Mouse (Mus musculus): ENCODE measurements around the gene Tec. TPM values are rescaled to one million over a fixed set of nuclear protein-coding genes. Genes with fewer than 3 reads are reported as not detected.

The Tec gene
- polyA plus RNA-seq, 1 experiment from 2014 or later: 12.1 TPM

DNA sequence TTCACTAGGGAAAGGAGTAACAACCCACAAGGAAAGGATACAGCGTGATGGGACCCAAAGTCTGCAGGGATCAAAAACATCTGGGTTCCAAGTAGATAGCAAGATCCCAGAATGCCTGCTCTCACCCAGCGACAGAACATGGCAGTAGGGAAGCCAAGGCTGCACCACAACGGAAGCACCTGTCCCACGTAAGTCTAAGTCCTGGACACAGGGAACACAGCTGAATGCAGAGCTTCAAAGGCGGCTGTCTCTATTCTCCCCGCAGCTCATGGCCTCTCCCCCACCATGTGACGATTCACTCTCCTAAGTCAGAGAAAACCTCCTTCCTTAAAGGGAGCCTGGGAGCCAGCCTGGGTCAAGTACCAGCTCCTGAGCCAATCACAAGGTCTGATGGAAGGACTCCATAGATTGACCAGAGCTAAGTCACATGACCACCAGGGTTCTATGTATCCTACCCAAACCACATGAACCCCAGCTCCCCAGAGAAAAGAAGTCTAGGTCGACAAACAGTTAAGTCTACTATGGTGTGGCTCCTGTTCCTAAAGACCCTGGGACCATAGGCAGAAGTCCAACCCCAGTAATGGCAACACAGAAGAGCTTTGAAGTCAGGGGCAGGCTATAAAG lies 11.9 kb downstream of the Tec start:
- Histone ChIP-seq H3K9me3 (ENCODE audit: low read length) (peaks cover 6% of the 10 kb centered on the region; the same call in 1 of the 2 replicates), H3K4me2 (replicated peaks; ENCODE audit: low read depth, low read length) (no peak overlapping the region), H3K36me3 (ENCODE audit: insufficient read depth, low read length) (no peaks in the 10 kb centered on the region), H3K9ac (replicated peaks; ENCODE audit: low read length) (no peak overlapping the region), H3K4me1 (ENCODE audit: insufficient read depth, low read length) (peaks cover 17% of the 10 kb centered on the region), H3K27ac (ENCODE audit: low read length) (0 out of 2 replicates have a peak overlapping the region, but pooled peaks have one; percentile 32), H3K4me3 (ENCODE audit: low read length) (no peak overlapping the region), H3K27me3 (ENCODE audit: insufficient read depth, low read length) (no peaks in the 10 kb centered on the region)
- WGBS: 76% methylated on average over 8 of the region's 8 CpGs
- ATAC-seq (ENCODE audit: low FRiP score, low TSS enrichment): peak; percentile 5; the same call in 1 of the 2 replicates

DNA sequence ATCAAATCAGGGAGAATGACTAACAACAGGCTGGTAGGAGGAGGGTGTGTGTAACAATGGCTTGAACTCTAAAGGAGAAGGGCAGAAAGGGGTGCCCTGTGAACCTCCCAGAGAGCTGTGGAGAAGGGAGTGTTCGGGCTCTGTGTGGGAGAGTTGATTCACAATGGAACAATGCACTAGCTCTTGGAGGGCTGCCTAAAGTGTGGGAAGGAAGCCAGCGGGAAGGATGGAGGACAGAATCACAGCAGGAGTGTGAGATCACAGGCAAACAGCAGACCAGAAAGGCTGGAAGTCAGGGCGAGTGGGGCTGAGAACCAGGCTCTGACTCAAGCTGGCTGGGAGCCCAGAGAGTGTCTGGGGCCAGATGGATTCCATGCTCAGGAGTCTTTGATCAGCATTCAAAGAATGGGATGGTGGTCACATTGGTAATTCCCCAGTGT lies 12.6 kb downstream of the Tec start:
- Histone ChIP-seq H3K27ac (ENCODE audit: low read length) (peak overlapping the region; percentile 78; the same call in 1 of the 2 replicates), H3K36me3 (ENCODE audit: insufficient read depth, low read length) (no peaks in the 10 kb centered on the region), H3K4me2 (replicated peaks; ENCODE audit: low read depth, low read length) (no peak overlapping the region), H3K4me3 (ENCODE audit: low read length) (no peak overlapping the region), H3K4me1 (ENCODE audit: insufficient read depth, low read length) (peaks cover 22% of the 10 kb centered on the region), H3K27me3 (ENCODE audit: insufficient read depth, low read length) (no peaks in the 10 kb centered on the region), H3K9me3 (ENCODE audit: low read length) (peaks cover 6% of the 10 kb centered on the region; the same call in 1 of the 2 replicates), H3K9ac (replicated peaks; ENCODE audit: low read length) (no peak overlapping the region)
- ATAC-seq (ENCODE audit: low FRiP score, low TSS enrichment): peak; percentile 88
- WGBS: 22% methylated on average over 3 of the region's 3 CpGs

DNA sequence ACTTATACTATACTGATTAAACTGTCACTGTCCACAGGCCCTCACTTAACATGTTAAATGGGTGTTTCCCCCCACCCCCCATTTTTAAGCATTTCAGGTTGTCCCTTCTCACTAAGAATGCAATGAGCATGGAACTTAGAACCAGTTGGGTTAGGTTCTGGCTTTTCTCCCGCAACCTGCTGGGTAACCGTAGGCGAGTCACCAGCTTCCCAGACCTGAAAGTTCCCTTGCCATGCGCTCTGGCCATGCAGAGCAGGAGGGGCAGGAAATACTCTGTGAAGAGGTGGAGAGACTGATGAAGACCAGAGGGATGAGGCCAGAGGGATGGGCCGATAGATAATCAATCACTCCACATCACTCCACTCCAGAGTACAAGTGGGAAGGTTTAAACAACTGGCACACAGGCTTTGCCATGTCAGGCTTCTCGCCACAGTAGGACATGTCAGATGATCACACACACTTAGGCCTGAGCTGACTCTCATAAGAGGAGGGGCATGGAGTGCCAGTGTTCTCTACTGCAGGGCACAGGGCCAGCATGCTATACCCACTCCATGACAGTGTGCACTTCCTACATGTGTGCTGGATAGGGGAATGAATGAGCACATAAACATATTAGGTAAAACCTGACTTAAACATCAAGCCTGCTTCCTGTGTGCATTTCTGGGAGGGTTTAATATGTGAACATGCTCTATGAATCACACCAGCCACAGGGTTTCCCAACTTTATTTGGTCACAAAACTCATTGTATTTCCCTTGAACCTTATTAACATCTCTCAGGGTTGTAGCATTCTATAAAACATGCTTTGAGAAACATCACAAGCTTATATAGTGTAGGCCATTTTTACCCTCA lies 13.9 kb downstream of the Tec start:
- Histone ChIP-seq H3K27ac (ENCODE audit: low read length) (no peak overlapping the region), H3K27me3 (ENCODE audit: insufficient read depth, low read length) (no peaks in the 10 kb centered on the region), H3K4me1 (ENCODE audit: insufficient read depth, low read length) (peaks cover 22% of the 10 kb centered on the region), H3K36me3 (ENCODE audit: insufficient read depth, low read length) (no peaks in the 10 kb centered on the region), H3K9ac (replicated peaks; ENCODE audit: low read length) (no peak overlapping the region), H3K9me3 (ENCODE audit: low read length) (peaks cover under 1% of the 10 kb centered on the region; the same call in 1 of the 2 replicates), H3K4me2 (replicated peaks; ENCODE audit: low read depth, low read length) (no peak overlapping the region), H3K4me3 (ENCODE audit: low read length) (no peak overlapping the region)
- WGBS: 83% methylated on average over 6 of the region's 6 CpGs
- no peak for ATAC-seq (ENCODE audit: low FRiP score, low TSS enrichment)

DNA sequence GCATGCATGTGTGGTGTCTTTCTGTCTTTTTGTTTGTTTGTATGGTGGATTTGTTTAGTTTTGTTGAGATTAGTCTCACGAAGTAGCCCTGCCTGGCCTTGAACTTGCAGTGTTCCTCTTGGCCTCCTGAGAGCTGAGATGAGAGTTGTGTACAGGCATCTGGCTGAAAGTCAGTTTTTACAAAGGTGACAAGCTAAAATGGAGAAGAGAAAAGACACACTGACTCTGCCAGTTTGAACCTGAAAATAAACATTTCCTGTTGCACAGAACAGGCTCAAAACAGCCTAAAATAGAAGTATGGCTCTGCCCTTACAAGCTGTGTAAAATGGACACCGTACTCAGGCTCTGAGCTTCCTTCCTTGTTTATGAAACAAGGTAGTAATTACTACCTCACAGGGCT lies 14.9 kb downstream of the Tec start:
- no peak for ATAC-seq (ENCODE audit: low FRiP score, low TSS enrichment)
- Histone ChIP-seq H3K9ac (replicated peaks; ENCODE audit: low read length) (no peak overlapping the region), H3K36me3 (ENCODE audit: insufficient read depth, low read length) (no peaks in the 10 kb centered on the region), H3K4me3 (ENCODE audit: low read length) (no peak overlapping the region), H3K9me3 (ENCODE audit: low read length) (no peaks in the 10 kb centered on the region), H3K27me3 (ENCODE audit: insufficient read depth, low read length) (no peaks in the 10 kb centered on the region), H3K27ac (ENCODE audit: low read length) (no peak overlapping the region), H3K4me1 (ENCODE audit: insufficient read depth, low read length) (peaks cover 22% of the 10 kb centered on the region), H3K4me2 (replicated peaks; ENCODE audit: low read depth, low read length) (no peak overlapping the region)
- WGBS: 64% methylated on average over 2 of the region's 2 CpGs

DNA sequence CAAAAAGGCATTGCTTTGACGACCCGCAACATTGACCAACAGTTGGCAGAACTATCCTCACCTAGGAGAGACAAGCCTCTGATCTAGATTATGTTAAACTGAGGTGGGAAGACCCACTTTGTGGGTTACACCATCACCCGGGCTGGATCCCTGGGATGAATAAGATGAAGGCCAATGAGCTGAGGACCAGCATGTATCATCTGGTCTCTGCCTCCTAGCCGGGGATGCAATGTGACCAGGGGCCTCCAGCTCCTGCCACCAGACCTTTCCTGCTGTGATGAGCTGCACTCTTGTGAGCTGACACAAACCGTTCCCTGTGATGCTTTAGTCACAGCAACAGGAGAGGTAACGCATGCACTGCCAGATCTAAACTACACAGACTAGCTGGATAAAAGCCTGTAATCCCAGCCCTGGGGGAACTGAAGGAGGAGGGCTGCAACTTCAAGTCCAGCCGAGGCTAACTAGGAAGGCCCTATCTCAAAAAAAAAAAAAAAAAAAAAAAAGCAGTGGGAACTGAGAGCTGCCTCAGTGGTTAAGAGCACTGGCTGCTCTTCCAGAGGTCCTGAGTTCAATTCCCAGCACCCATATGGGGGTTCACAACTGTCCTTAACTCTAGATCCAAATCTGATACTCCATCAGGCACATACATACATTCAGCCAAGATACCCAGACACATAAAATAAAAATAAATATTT lies 15.8 kb downstream of the Tec start:
- H3K36me3 ChIP-seq (ENCODE audit: insufficient read depth, low read length): no peaks in the 10 kb centered on the region
- no peak overlapping the region for H3K4me2 ChIP-seq (replicated peaks; ENCODE audit: low read depth, low read length)
- H3K9ac ChIP-seq (replicated peaks; ENCODE audit: low read length): no peak overlapping the region
- ATAC-seq (ENCODE audit: low FRiP score, low TSS enrichment): no peak
- no peaks in the 10 kb centered on the region for H3K9me3 ChIP-seq (ENCODE audit: low read length)
- no peak overlapping the region for H3K27ac ChIP-seq (ENCODE audit: low read length)
- WGBS: 87% methylated on average over 7 of the region's 7 CpGs
- no peaks in the 10 kb centered on the region for H3K27me3 ChIP-seq (ENCODE audit: insufficient read depth, low read length)
- no peak overlapping the region for H3K4me3 ChIP-seq (ENCODE audit: low read length)
- H3K4me1 ChIP-seq (ENCODE audit: insufficient read depth, low read length): peaks cover 22% of the 10 kb centered on the region

DNA sequence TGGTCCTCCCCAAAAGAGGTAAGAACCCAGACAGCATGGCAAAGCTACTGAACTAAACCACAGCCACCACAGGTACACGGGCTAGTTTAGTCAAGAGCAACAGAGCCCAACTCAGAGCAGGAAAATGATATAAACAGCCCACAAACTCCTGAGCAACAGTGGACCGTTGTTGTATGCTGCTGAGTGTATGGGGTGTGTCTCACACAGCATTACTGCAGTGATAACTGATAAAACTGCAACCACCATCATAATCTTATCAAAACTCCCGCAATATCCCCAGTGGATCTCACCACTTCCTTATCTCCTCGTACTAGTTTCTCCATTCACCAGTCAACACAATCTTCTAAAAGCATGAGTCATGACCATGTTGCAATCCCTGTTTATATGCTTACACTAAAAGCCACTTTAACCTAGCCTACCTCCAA lies 16.6 kb downstream of the Tec start:
- no peak overlapping the region for H3K4me3 ChIP-seq (ENCODE audit: low read length)
- WGBS: 85% methylated on average over 4 of the region's 4 CpGs
- H3K4me2 ChIP-seq (replicated peaks; ENCODE audit: low read depth, low read length): no peak overlapping the region
- H3K9me3 ChIP-seq (ENCODE audit: low read length): no peaks in the 10 kb centered on the region
- no peaks in the 10 kb centered on the region for H3K36me3 ChIP-seq (ENCODE audit: insufficient read depth, low read length)
- ATAC-seq (ENCODE audit: low FRiP score, low TSS enrichment): no peak
- H3K9ac ChIP-seq (replicated peaks; ENCODE audit: low read length): no peak overlapping the region
- H3K4me1 ChIP-seq (ENCODE audit: insufficient read depth, low read length): peaks cover 22% of the 10 kb centered on the region
- no peaks in the 10 kb centered on the region for H3K27me3 ChIP-seq (ENCODE audit: insufficient read depth, low read length)
- no peak overlapping the region for H3K27ac ChIP-seq (ENCODE audit: low read length)

DNA sequence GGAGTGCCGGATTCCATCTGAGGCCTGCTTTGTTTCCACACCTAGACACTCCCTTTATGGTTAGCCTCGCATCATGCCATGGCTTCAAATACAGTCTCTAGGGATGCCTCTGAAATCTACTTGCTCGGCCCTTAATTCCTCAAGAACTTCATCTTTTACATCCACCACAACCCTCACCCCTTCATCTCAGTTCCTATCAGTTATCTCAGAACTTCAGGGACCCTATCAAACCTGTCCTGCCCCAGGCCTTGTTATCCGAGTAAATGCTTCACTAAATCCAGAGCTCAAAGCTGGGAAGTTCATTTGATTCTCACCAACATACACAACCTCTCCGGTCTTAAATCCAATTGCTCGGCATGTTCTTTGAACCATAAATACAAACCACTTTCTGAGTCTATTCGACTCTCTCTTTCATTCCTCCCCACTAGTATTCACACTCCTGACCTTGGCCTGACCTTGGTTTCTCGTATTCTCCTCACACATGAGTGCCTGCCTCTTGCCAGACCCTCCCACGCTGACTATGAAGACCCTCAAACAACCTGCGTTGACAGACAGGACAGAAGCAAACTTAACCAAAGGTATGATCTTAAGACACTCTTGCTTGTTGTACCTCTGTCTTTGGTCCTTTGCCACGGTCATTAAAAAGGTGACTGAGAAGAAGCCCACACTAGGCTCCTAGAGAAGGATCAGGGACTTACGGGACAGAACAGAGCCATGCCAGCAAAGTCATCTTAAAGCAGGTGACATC lies 17.2 kb downstream of the Tec start:
- H3K36me3 ChIP-seq (ENCODE audit: insufficient read depth, low read length): no peaks in the 10 kb centered on the region
- H3K27ac ChIP-seq (ENCODE audit: low read length): no peak overlapping the region
- H3K9ac ChIP-seq (replicated peaks; ENCODE audit: low read length): no peak overlapping the region
- WGBS: 60% methylated on average over 12 of the region's 12 CpGs
- no peak overlapping the region for H3K4me2 ChIP-seq (replicated peaks; ENCODE audit: low read depth, low read length)
- ATAC-seq (ENCODE audit: low FRiP score, low TSS enrichment): no peak
- no peaks in the 10 kb centered on the region for H3K9me3 ChIP-seq (ENCODE audit: low read length)
- H3K4me3 ChIP-seq (ENCODE audit: low read length): no peak overlapping the region
- no peaks in the 10 kb centered on the region for H3K27me3 ChIP-seq (ENCODE audit: insufficient read depth, low read length)
- H3K4me1 ChIP-seq (ENCODE audit: insufficient read depth, low read length): peaks cover 20% of the 10 kb centered on the region

DNA sequence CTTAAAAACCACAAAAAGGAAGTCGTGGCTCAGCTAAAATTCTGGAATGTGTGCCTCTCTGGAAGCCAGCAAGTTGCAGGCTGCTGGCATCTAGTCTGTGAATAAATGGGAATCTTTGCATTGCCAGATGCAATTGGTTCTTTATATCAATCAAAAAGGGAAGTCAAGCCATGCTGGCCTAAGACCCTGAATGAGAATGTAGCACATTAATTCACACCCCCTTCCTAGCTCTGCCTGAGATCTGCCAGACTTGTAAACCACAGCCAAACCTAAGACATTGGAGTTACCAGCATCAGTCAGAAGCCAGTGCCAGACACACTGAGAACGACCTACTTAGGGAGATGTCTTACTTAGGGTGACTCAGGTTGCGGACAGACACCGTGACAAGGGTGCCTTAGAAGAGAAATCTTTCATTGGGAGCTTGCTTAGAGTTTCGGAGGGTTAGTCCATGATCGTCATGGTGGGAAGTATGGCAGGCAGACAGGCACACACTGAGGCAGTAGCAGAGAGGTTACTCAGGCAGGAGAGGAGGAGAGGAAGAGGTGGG lies 19.3 kb downstream of the Tec start:
- Histone ChIP-seq H3K27ac (ENCODE audit: low read length) (no peak overlapping the region), H3K4me2 (replicated peaks; ENCODE audit: low read depth, low read length) (no peak overlapping the region), H3K9me3 (ENCODE audit: low read length) (no peaks in the 10 kb centered on the region), H3K9ac (replicated peaks; ENCODE audit: low read length) (no peak overlapping the region), H3K4me3 (ENCODE audit: low read length) (no peak overlapping the region), H3K27me3 (ENCODE audit: insufficient read depth, low read length) (no peaks in the 10 kb centered on the region), H3K4me1 (ENCODE audit: insufficient read depth, low read length) (peaks cover 20% of the 10 kb centered on the region), H3K36me3 (ENCODE audit: insufficient read depth, low read length) (no peaks in the 10 kb centered on the region)
- WGBS: 80% methylated on average over 6 of the region's 6 CpGs
- ATAC-seq (ENCODE audit: low FRiP score, low TSS enrichment): no peak

DNA sequence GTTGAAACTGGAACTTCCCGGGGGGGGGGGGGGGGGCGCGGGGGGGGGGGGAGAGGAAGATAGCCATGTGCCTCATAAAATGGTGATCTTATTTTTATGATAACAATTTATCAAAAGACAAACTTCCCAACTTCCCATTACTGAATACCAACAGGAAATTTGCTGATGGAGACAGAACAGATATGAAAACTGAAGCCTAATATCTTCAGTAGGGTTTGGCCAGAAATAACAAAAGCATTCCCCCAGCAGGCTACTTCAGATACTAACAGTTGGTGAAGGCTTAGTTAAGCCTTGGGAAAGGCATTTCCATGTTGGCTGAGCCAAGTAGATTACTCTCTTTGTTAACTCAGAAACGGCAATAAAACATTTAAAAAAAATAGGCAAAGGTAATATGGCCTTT lies 21.6 kb downstream of the Tec start:
- no peak overlapping the region for H3K27ac ChIP-seq (ENCODE audit: low read length)
- H3K9me3 ChIP-seq (ENCODE audit: low read length): no peaks in the 10 kb centered on the region
- H3K4me1 ChIP-seq (ENCODE audit: insufficient read depth, low read length): peaks cover 20% of the 10 kb centered on the region
- 73% methylated on average over 1 of the region's 4 CpGs for WGBS
- H3K36me3 ChIP-seq (ENCODE audit: insufficient read depth, low read length): no peaks in the 10 kb centered on the region
- no peak overlapping the region for H3K9ac ChIP-seq (replicated peaks; ENCODE audit: low read length)
- H3K4me2 ChIP-seq (replicated peaks; ENCODE audit: low read depth, low read length): no peak overlapping the region
- H3K27me3 ChIP-seq (ENCODE audit: insufficient read depth, low read length): no peaks in the 10 kb centered on the region
- no peak for ATAC-seq (ENCODE audit: low FRiP score, low TSS enrichment)
- H3K4me3 ChIP-seq (ENCODE audit: low read length): no peak overlapping the region

Data from kidney, embryonic 16.5 days (tissue).